28 mouse cellular contexts compared by ENCODE assay signal in the genomic region with DNA sequence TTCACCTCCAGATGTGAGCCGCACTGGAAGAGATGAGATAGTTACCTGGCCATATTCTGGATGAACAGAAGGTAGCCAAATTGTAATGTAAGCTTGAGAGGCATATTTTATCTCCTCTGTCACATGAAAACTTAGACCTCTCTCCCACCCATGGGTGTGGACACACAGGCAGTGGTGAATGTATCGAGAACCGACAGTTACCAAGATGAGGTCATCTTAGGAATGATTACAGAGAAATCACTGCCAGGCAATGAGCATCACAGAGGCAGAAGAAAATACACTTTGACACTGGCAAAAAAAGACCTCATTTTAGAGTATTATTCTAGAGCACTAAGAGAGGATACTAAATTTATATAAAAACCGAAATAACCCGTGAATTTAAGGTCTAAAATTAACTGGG. TPM values are rescaled to one million over a fixed set of nuclear protein-coding genes. Genes with fewer than 3 reads are reported as not detected.
"Had no signal": no experiment of that assay in that cellular context is flagged by ENCODE, and none has a peak within 500 bp of the region (broad histone marks: within the 10 kb centered on the region; RNA-seq: fewer than 3 reads in every experiment).

No protein-coding gene starts in this region.

- H3K36me3 ChIP-seq: forebrain, embryonic 15.5 days; heart, embryonic 10.5 days; heart, embryonic 13.5 days; heart, embryonic 15.5 days; hindbrain, embryonic 13.5 days; hindbrain, embryonic 15.5 days; kidney, embryonic 15.5 days; limb, embryonic 13.5 days; limb, embryonic 15.5 days; liver, embryonic 12.5 days had no signal

- H3K27ac ChIP-seq: forebrain, embryonic 15.5 days; heart, embryonic 10.5 days; heart, embryonic 13.5 days; heart, embryonic 15.5 days; hindbrain, embryonic 13.5 days; hindbrain, embryonic 15.5 days; hindbrain, postnatal 0 days; kidney, embryonic 15.5 days; kidney, postnatal 0 days; limb, embryonic 13.5 days; limb, embryonic 15.5 days; liver, embryonic 12.5 days had no signal

- H3K27me3 ChIP-seq: forebrain, embryonic 15.5 days; heart, embryonic 13.5 days; heart, embryonic 15.5 days; hindbrain, embryonic 13.5 days; hindbrain, embryonic 15.5 days; kidney, embryonic 15.5 days; limb, embryonic 13.5 days; limb, embryonic 15.5 days; liver, embryonic 12.5 days had no signal

- H3K9me3 ChIP-seq: forebrain, embryonic 15.5 days; heart, embryonic 10.5 days; heart, embryonic 13.5 days; heart, embryonic 15.5 days; hindbrain, embryonic 13.5 days; hindbrain, embryonic 15.5 days; kidney, embryonic 15.5 days; limb, embryonic 13.5 days; limb, embryonic 15.5 days; liver, embryonic 12.5 days had no signal

- H3K4me3 ChIP-seq: forebrain, embryonic 15.5 days; heart, embryonic 10.5 days; heart, embryonic 13.5 days; heart, embryonic 15.5 days; hindbrain, embryonic 13.5 days; hindbrain, embryonic 15.5 days; kidney, embryonic 15.5 days; limb, embryonic 13.5 days; limb, embryonic 15.5 days; liver, embryonic 12.5 days had no signal

- H3K4me1 ChIP-seq: heart, embryonic 10.5 days; heart, embryonic 13.5 days; heart, embryonic 15.5 days; kidney, embryonic 15.5 days; limb, embryonic 13.5 days; limb, embryonic 15.5 days; liver, embryonic 12.5 days had no signal

- ATAC-seq: forebrain, embryonic 15.5 days; forebrain, postnatal 0 days; hindbrain, postnatal 0 days; intestine, embryonic 16.5 days; liver, embryonic 12.5 days had no signal

- DNase-seq: forebrain, postnatal 0 days; gastrocnemius, postnatal 14 days; gastrocnemius, postnatal 36 days; heart, adult 18-20 months; heart, postnatal 14 days; heart, postnatal 36 days; kidney, adult 11 months; kidney, adult 2 months; kidney, adult 9 months; kidney, postnatal 14 days; kidney, postnatal 36 days; layer of hippocampus, adult 9-11 months; layer of hippocampus, postnatal 36 days; left cerebral cortex, postnatal 4 days had no signal

- H3K9ac ChIP-seq: forebrain, embryonic 15.5 days; forebrain, postnatal 0 days; heart, embryonic 13.5 days; heart, embryonic 15.5 days; hindbrain, embryonic 13.5 days; hindbrain, embryonic 15.5 days; kidney, embryonic 15.5 days; limb, embryonic 13.5 days; limb, embryonic 15.5 days; liver, embryonic 12.5 days had no signal

- H3K4me2 ChIP-seq: forebrain, embryonic 15.5 days; heart, embryonic 13.5 days; heart, embryonic 15.5 days; hindbrain, embryonic 13.5 days; hindbrain, embryonic 15.5 days; kidney, embryonic 15.5 days; limb, embryonic 13.5 days; limb, embryonic 15.5 days; liver, embryonic 12.5 days had no signal

RNA-seq across cellular contexts. Expression of gene 1700019D03Rik, which starts 46.8 kb away (rescaled TPM):
- polyA plus RNA-seq: liver, adult 2 months had no signal
